Mouse (Mus musculus) MEL (cell line): ENCODE data around the gene Rbp2.

Experiments
- BHLHE40 ChIP-seq: IDR thresholded peaks from 2 replicates; pipeline ENCODE4 v1.6.1; 2012; ENCODE audit warnings: low read depth, mild to moderate bottlenecking, inconsistent platforms, low read length, improper control_type of control experiment, borderline replicate concordance
- CTCF ChIP-seq, 3 experiments: IDR thresholded peaks in 2 of 3; conservative IDR thresholded peaks in 1 of 3; 2 replicates each; pipeline ENCODE4 v1.5.1; 2011 to 2012; ENCODE audit warnings: low read length in 3 of 3, low read depth in 2 of 3, mild to moderate bottlenecking in 2 of 3, improper control_type of control experiment in 1 of 3, inconsistent platforms in 1 of 3, mixed read lengths in 1 of 3, moderate library complexity in 1 of 3; ENCODE audit not compliant: control insufficient read depth in 1 of 3, insufficient read depth in 1 of 3, poor library complexity in 1 of 3, severe bottlenecking in 1 of 3
- ELF1 ChIP-seq: IDR thresholded peaks from 2 replicates; pipeline ENCODE4 v1.6.1; 2014; ENCODE audit warnings: low read depth, mild to moderate bottlenecking, inconsistent platforms, low read length, improper control_type of control experiment, moderate library complexity
- MAX ChIP-seq: IDR thresholded peaks from 2 replicates; pipeline ENCODE4 v1.6.1; 2011; ENCODE audit warnings: low read length, improper control_type of control experiment
- MYC ChIP-seq: IDR thresholded peaks from 2 replicates; pipeline ENCODE4 v1.6.1; 2011; ENCODE audit warnings: low read depth, mild to moderate bottlenecking, low read length, improper control_type of control experiment, moderate library complexity
- POLR2A ChIP-seq, 2 experiments: IDR thresholded peaks; 2 replicates each; pipeline ENCODE4 v1.6.1; 2011 to 2012; ENCODE audit warnings: low read length in 2 of 2, mild to moderate bottlenecking in 2 of 2, control low read depth in 1 of 2, improper control_type of control experiment in 1 of 2, low read depth in 1 of 2, moderate library complexity in 1 of 2; ENCODE audit not compliant: control insufficient read depth in 1 of 2, insufficient read depth in 1 of 2, poor library complexity in 1 of 2
- POLR2AphosphoS2 ChIP-seq: IDR thresholded peaks from 2 replicates; pipeline ENCODE4 v1.6.1; 2011; ENCODE audit warnings: low read length, improper control_type of control experiment
- RAD21 ChIP-seq: IDR thresholded peaks from 2 replicates; pipeline ENCODE4 v1.6.1; 2011; ENCODE audit warnings: mild to moderate bottlenecking, low read depth, low read length, improper control_type of control experiment
- RCOR1 ChIP-seq: IDR thresholded peaks from 2 replicates; pipeline ENCODE4 v1.6.1; 2012; ENCODE audit warnings: low read depth, mild to moderate bottlenecking, inconsistent platforms, low read length, improper control_type of control experiment
- SMC3 ChIP-seq: IDR thresholded peaks from 2 replicates; pipeline ENCODE4 v1.6.1; 2011; ENCODE audit warnings: low read depth, low read length, improper control_type of control experiment
- TCF12 ChIP-seq: IDR thresholded peaks from 2 replicates; pipeline ENCODE4 v1.6.1; 2014; ENCODE audit warnings: low read depth, mild to moderate bottlenecking, inconsistent platforms, low read length, improper control_type of control experiment, moderate library complexity
- USF2 ChIP-seq, 2 experiments: IDR thresholded peaks; 2 replicates each; pipeline ENCODE4 v1.6.1; 2011 to 2012; ENCODE audit warnings: improper control_type of control experiment in 2 of 2, low read length in 2 of 2, borderline replicate concordance in 1 of 2, inconsistent platforms in 1 of 2, low read depth in 1 of 2, mild to moderate bottlenecking in 1 of 2; ENCODE audit not compliant: insufficient read depth in 1 of 2
- ZC3H11A ChIP-seq: IDR thresholded peaks from 2 replicates; pipeline ENCODE4 v1.6.1; 2012; ENCODE audit warnings: low read depth, mild to moderate bottlenecking, inconsistent platforms, low read length, improper control_type of control experiment
- ZMIZ1 ChIP-seq: IDR thresholded peaks from 2 replicates; pipeline ENCODE4 v1.6.1; 2012; ENCODE audit warnings: low read depth, mild to moderate bottlenecking, inconsistent platforms, low read length, improper control_type of control experiment, moderate library complexity

GRCm38 (mm10) chr9:98525543-98525924, 39.6 kb downstream of the Rbp2 start:
- TF ChIP-seq POLR2A (IDR thresholded peaks at IDR 0.05; ENCODE audit: control insufficient read depth in 1 of 2, insufficient read depth in 1 of 2, low read depth in 1 of 2, low read length in 2 of 2, poor library complexity in 1 of 2), result no peak
- no peak for TF ChIP-seq CTCF (IDR thresholded peaks at IDR 0.05 in 2 of 3, conservative IDR thresholded peaks at IDR 0.05 in 1 of 3; ENCODE audit: control insufficient read depth in 1 of 3, insufficient read depth in 1 of 3, low read depth in 2 of 3, low read length in 3 of 3, poor library complexity in 1 of 3, severe bottlenecking in 1 of 3)
- TF ChIP-seq SMC3, result no peak
- no peak for TF ChIP-seq RAD21
- no peak for TF ChIP-seq USF2 (IDR thresholded peaks at IDR 0.05; ENCODE audit: borderline replicate concordance in 1 of 2, insufficient read depth in 1 of 2, low read depth in 1 of 2, low read length in 2 of 2)
- TF ChIP-seq RCOR1, result no peak
- TF ChIP-seq ZC3H11A, result no peak
- TF ChIP-seq POLR2AphosphoS2, result no peak
- TF ChIP-seq ZMIZ1, result no peak
- no peak for TF ChIP-seq MAX
- TF ChIP-seq TCF12, result no peak
- no peak for TF ChIP-seq BHLHE40
- no peak for TF ChIP-seq ELF1
- TF ChIP-seq MYC, result no peak
